Mouse (Mus musculus): ENCODE data around the gene Pdk2. TPM values are rescaled to one million over a fixed set of nuclear protein-coding genes. Genes with fewer than 3 reads are reported as not detected.

The Pdk2 gene
- polyA plus RNA-seq, 1 experiment from 2014 or later, result 94.7 TPM

- DNase-seq (ENCODE audit: low spot score) (peak; percentile 79), ATAC-seq (replicated peaks; ENCODE audit: low FRiP score, low read depth) (peak; percentile 66)
- Histone ChIP-seq H3K27ac (peak overlapping the region; percentile 90), H3K9me3 (replicated peaks; ENCODE audit: low read length) (no peaks in the 10 kb centered on the region), H3K4me2 (ENCODE audit: low read length) (peak overlapping the region; percentile 82), H3K27me3 (ENCODE audit: insufficient read depth, low read length) (no peaks in the 10 kb centered on the region), H3K36me3 (ENCODE audit: insufficient read depth, low read length) (peaks cover 3% of the 10 kb centered on the region; the same call in 1 of the 2 replicates), H3K4me1 (replicated peaks; ENCODE audit: insufficient read depth, low read length) (peaks cover 13% of the 10 kb centered on the region; the same call in 1 of the 2 replicates), H3K9ac (ENCODE audit: low read depth, low read length) (peak overlapping the region; percentile 80), H3K4me3 (replicated peaks; ENCODE audit: low read depth, low read length) (peak overlapping the region; percentile 68)
- TF ChIP-seq CTCF (IDR thresholded peaks at IDR 0.05; ENCODE audit: low read depth), result no peak
- WGBS, result under 1% methylated on average over 20 of the region's 20 CpGs
These were observed 539 bp downstream of the Pdk2 start for GRCm38 (mm10) chr11:95040491-95041138.

GRCm38 (mm10) chr11:95039766-95040165, 1.4 kb downstream of the Pdk2 start:
- no peaks in the 10 kb centered on the region for H3K9me3 ChIP-seq (replicated peaks; ENCODE audit: low read length)
- ATAC-seq (replicated peaks; ENCODE audit: low FRiP score, low read depth) (no peak), DNase-seq (ENCODE audit: low spot score) (no peak)
- H3K4me3 ChIP-seq (replicated peaks; ENCODE audit: low read depth, low read length), result peak overlapping the region; percentile 68; the same call in 1 of the 2 replicates
- H3K4me2 ChIP-seq (ENCODE audit: low read length), result peak overlapping the region; percentile 82
- H3K27me3 ChIP-seq (ENCODE audit: insufficient read depth, low read length), result no peaks in the 10 kb centered on the region
- peak overlapping the region; percentile 90 for H3K27ac ChIP-seq
- peaks cover 13% of the 10 kb centered on the region; the same call in 1 of the 2 replicates for H3K4me1 ChIP-seq (replicated peaks; ENCODE audit: insufficient read depth, low read length)
- no peak for TF ChIP-seq CTCF (IDR thresholded peaks at IDR 0.05; ENCODE audit: low read depth)
- 0 out of 2 replicates have a peak overlapping the region, but pooled peaks have one; percentile 80 for H3K9ac ChIP-seq (ENCODE audit: low read depth, low read length)
- H3K36me3 ChIP-seq (ENCODE audit: insufficient read depth, low read length), result peaks cover 9% of the 10 kb centered on the region; the same call in 1 of the 2 replicates
- 71% methylated on average over 4 of the region's 4 CpGs for WGBS

DNA sequence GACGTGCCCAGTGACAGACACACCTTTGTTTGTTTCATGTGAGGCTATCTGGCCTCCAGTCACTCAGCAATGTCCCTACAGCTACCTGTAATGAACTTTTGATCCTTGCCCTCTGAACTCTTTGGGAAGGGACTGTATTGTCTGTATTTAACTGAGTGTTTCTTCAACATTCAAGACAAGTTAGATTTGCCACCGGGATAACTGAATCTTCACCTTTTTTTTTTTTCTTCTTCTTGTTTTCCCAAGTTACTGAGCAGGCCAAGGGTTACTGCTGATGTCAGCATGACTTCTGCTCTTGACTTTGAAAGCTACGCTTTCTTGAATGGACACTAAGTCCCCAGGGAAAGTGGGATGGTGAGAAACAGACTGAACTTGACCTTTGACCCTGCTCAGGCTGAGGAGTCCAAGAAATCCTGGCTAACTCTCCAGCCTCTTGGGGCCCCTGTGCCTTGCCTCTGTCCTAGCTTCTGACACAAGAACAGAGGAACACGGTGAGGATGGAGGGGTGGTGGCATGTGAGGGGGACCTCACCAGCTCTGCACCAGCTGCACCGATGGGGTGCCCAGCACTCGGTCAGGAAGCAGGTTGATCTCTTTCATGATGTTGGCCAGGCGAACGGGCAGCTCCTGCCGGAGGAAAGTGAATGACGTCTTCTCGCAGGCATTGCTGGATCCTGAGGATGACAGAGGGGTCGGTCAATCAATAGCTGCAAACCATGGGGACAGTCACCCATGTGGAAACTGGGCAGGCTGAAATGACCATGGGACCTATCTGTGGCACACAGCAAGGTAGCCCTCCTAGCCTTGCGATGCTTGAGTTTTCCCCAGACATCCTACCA, 2.1 kb downstream of the Pdk2 start:
- H3K9ac ChIP-seq (ENCODE audit: low read depth, low read length), result no peak overlapping the region
- WGBS, result 78% methylated on average over 13 of the region's 13 CpGs
- ATAC-seq (replicated peaks; ENCODE audit: low FRiP score, low read depth) (no peak), DNase-seq (ENCODE audit: low spot score) (no peak)
- H3K36me3 ChIP-seq (ENCODE audit: insufficient read depth, low read length), result peaks cover 13% of the 10 kb centered on the region; the same call in 1 of the 2 replicates
- peak overlapping the region; percentile 90 for H3K27ac ChIP-seq
- H3K4me3 ChIP-seq (replicated peaks; ENCODE audit: low read depth, low read length), result no peak overlapping the region
- H3K4me2 ChIP-seq (ENCODE audit: low read length), result no peak overlapping the region
- no peak for TF ChIP-seq CTCF (IDR thresholded peaks at IDR 0.05; ENCODE audit: low read depth)
- H3K9me3 ChIP-seq (replicated peaks; ENCODE audit: low read length), result no peaks in the 10 kb centered on the region
- peaks cover 13% of the 10 kb centered on the region; the same call in 1 of the 2 replicates for H3K4me1 ChIP-seq (replicated peaks; ENCODE audit: insufficient read depth, low read length)
- no peaks in the 10 kb centered on the region for H3K27me3 ChIP-seq (ENCODE audit: insufficient read depth, low read length)

DNA sequence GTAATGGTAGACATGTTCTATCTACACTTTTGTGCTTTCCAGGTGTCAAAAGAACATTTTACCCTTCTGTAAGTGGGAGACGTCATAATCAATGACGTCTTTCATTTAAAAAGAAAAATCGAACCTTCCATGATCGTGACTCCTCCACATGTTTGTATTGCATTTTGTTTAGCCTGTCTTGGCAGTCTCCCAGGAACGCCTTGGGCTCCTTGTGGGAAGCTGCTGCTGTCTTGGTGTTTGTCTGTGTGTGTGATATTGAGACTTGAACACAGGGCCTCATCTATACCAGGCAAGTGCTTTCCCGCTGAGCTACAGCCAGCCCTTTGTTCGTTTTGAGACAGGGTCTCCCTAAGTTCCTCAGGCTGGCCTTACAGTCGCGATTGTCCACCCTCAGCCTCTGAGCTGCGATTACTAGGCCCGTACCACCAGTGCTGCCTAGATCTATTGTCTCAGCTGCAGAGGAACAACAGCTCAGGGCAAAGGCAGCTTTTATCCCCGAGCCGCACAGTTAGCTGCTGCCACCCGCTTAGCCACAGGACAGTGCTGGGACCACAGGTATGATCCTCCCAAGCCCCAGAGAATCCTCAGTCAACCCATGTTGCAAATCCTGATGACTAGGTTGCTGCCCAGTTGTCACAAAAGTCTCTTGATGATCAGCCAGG, 2.9 kb downstream of the Pdk2 start:
- no peak for TF ChIP-seq CTCF (IDR thresholded peaks at IDR 0.05; ENCODE audit: low read depth)
- no peak for DNase-seq (ENCODE audit: low spot score)

GRCm38 (mm10) chr11:95037306-95037705, 3.8 kb downstream of the Pdk2 start:
- Histone ChIP-seq H3K9ac (ENCODE audit: low read depth, low read length) (no peak overlapping the region), H3K4me1 (replicated peaks; ENCODE audit: insufficient read depth, low read length) (peaks cover 13% of the 10 kb centered on the region; the same call in 1 of the 2 replicates), H3K27me3 (ENCODE audit: insufficient read depth, low read length) (no peaks in the 10 kb centered on the region), H3K27ac (0 out of 2 replicates have a peak overlapping the region, but pooled peaks have one; percentile 36), H3K36me3 (ENCODE audit: insufficient read depth, low read length) (peaks cover 13% of the 10 kb centered on the region; the same call in 1 of the 2 replicates), H3K9me3 (replicated peaks; ENCODE audit: low read length) (no peaks in the 10 kb centered on the region), H3K4me3 (replicated peaks; ENCODE audit: low read depth, low read length) (no peak overlapping the region), H3K4me2 (ENCODE audit: low read length) (no peak overlapping the region)
- DNase-seq (ENCODE audit: low spot score), result no peak
- ATAC-seq (replicated peaks; ENCODE audit: low FRiP score, low read depth), result no peak
- 54% methylated on average over 6 of the region's 6 CpGs for WGBS
- no peak for TF ChIP-seq CTCF (IDR thresholded peaks at IDR 0.05; ENCODE audit: low read depth)

More for the DNA sequence above, 2.9 kb downstream of the Pdk2 start:
- Histone ChIP-seq H3K36me3 (ENCODE audit: insufficient read depth, low read length) (peaks cover 13% of the 10 kb centered on the region; the same call in 1 of the 2 replicates), H3K9ac (ENCODE audit: low read depth, low read length) (no peak overlapping the region), H3K27me3 (ENCODE audit: insufficient read depth, low read length) (no peaks in the 10 kb centered on the region), H3K4me2 (ENCODE audit: low read length) (no peak overlapping the region), H3K4me3 (replicated peaks; ENCODE audit: low read depth, low read length) (no peak overlapping the region), H3K9me3 (replicated peaks; ENCODE audit: low read length) (no peaks in the 10 kb centered on the region), H3K4me1 (replicated peaks; ENCODE audit: insufficient read depth, low read length) (peaks cover 13% of the 10 kb centered on the region; the same call in 1 of the 2 replicates), H3K27ac (peak overlapping the region; percentile 38; the same call in 1 of the 2 replicates)
- no peak for ATAC-seq (replicated peaks; ENCODE audit: low FRiP score, low read depth)
- WGBS, result 78% methylated on average over 14 of the region's 14 CpGs

All from kidney, postnatal 0 days (tissue).